Mouse (Mus musculus): ENCODE results near the gene Coq2.

The Coq2 gene

GRCm38 (mm10) chr5:100663011-100663410 is 11.9 kb downstream of the Coq2 start:
- DNase-seq (ENCODE audit: low read depth, low spot score) = no peak

- DNase-seq (ENCODE audit: low read depth, low spot score) = peak; percentile 34
Measured at GRCm38 (mm10) chr5:100658460-100658859, 16.5 kb downstream of the Coq2 start.

DNA sequence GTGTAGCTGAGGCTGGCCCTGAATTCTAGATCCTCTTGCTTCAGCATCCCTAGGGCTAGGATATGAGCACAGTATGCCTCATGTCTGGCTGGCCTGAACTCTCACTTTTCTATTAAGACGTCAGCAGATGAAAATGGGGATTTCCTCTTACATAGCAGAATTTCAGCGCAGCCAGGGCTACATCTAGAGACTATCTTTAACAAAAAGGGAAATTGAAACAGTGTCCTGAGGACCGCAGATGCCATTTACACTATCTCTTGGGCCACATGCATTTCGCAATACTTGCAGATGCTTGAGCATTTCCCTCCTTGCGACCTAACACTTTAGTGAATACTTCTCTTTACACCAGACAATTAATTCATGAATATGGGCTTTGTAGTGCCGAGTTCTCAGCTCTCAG is 18.6 kb downstream of the Coq2 start:
- DNase-seq (ENCODE audit: low read depth, low spot score) = no peak

- DNase-seq (ENCODE audit: low read depth, low spot score) = no peak
Measured at GRCm38 (mm10) chr5:100652327-100652726, 22.6 kb downstream of the Coq2 start.

GRCm38 (mm10) chr5:100651486-100651885 is 23.5 kb downstream of the Coq2 start:
- DNase-seq (ENCODE audit: low read depth, low spot score) = no peak

DNA sequence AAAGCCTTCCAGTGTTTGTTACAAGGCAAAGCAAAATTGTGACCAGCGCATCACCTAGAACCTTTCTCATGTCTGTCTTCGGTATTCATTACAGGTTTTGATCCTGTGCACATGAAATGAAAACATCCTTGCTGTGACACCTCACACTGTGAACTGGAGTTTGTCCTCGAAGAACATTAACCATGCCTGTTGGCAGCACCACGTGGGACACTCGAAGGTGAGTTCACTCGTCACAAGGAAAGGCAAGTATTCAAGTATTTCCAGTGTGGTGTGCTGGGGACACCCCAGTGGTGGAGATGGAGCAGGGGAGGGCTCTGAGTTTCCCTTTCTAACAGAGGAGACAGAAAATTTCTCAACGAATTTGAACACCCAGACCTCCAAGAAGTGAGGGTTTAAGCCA is 24.0 kb downstream of the Coq2 start:
- no peak for DNase-seq (ENCODE audit: low read depth, low spot score)

GRCm38 (mm10) chr5:100648546-100648945 is 26.4 kb downstream of the Coq2 start:
- no peak for DNase-seq (ENCODE audit: low read depth, low spot score)

- DNase-seq (ENCODE audit: low read depth, low spot score) = no peak
Measured at GRCm38 (mm10) chr5:100648046-100648445, 26.9 kb downstream of the Coq2 start.

DNA sequence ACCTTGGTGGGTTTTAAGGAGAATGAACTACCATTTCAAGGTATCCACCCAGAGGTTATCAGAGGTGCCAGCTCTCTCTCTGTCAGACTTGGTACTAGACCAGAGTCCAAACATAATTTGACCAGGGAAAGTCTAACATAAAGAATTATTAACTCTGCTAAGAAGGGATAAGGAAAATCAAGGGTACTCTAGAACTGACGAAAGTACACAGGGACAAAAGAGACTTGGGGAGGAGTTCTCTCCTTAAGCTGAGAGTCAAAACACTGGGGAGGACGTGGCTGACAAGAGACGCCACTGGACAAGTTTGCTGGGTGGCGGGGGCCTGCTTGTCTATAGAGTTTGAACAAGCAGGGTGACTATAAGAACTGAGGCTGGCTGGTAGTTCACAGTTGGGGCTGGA is 28.4 kb downstream of the Coq2 start:
- no peak for DNase-seq (ENCODE audit: low read depth, low spot score)

- DNase-seq (ENCODE audit: low read depth, low spot score) = peak; percentile 21
Measured at GRCm38 (mm10) chr5:100643991-100644535, 30.9 kb downstream of the Coq2 start.

DNA sequence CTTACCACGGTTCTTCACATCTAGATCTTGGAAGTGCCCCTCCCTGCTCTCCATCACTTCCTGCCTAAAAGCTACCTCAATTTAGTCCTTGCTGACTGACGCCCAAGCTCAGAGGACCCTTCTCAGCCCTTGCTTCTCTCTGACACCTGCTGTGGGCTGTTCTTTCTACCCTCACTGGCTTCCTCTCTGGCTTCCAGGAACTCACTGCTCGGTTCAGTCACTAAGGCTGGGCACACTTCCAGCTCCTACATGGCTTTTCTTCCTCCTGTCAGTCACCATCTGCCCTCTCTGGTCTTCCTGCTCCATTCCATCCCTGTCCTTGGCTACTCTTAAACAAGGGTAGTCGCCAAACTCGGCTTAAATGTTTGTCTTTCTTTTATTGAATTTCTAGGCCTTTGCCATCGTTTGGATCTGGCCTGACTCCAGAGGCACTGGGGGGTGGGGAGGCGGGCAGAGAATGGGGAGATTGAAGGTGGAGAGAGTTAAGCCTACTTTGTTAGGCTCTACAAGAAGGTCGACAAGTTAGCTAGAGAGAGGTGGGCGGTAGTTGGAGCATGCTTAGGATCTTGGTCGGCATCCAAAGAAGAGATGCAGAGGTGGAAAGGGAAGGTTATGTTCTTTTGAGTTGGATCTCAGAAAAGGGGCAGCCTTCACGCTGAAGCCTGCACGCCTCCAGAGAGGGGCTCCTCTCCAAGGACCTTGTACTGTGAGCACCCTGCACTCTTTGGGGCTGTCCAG is 31.5 kb downstream of the Coq2 start:
- DNase-seq (ENCODE audit: low read depth, low spot score) = peak; percentile 55

GRCm38 (mm10) chr5:100642316-100642715 is 32.6 kb downstream of the Coq2 start:
- no peak for DNase-seq (ENCODE audit: low read depth, low spot score)

DNA sequence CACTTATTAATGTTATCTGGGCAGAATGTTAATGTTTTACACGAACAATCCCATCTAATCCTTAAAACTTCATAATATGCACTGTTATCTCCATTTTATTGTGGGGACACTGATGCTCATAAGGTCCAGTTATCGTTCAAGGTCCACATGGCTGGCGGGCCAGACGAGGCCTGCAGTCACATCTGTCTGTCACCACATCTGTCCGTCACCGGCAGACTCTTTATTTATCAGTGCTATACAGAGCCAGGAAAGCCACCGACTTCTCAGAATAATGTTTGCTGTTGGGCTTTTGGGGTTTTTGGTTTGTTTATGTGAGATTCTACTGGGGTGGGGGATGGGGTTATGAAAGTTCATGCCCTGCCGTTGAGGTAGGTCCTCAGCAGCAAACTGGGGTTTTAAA is 36.5 kb downstream of the Coq2 start:
- DNase-seq (ENCODE audit: low read depth, low spot score) = no peak

DNA sequence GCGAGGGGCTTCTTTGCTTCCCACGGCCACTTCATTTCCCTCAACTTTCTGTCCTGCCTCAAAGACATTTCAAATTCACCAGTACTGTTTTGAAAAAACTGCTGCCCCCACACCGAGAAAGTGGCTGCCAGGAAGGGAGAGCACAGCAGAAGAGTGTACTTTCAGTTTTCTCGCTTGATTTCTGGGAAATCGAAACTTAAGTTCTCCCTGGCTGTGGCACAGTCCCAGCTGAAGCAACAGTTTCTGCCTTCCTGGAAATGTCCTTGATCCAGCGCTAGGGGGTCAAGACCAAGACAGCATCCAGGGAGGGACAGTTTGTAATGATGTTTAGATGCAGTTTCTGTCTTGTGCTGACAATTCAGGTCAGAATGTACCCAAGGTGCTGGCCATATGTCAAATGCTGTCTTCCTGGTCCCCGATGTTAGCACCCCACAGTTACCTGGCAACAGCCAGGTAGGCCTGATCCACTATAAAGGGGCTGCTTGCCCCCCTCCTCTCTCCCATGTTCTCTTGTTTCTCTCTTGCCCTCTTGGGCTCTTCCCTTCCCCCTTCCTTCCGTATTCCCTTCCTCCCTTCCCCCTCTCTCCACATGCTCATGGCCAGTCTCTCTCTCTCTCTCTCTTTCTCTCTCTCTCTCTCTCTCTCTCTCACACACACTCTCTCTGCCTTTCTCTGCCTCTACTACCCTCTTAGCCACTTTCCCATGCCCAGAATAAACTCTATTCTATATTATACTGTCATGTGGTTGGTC is 38.0 kb downstream of the Coq2 start:
- no peak for DNase-seq (ENCODE audit: low read depth, low spot score)

GRCm38 (mm10) chr5:100635908-100636307 is 39.0 kb downstream of the Coq2 start:
- DNase-seq (ENCODE audit: low read depth, low spot score) = no peak

DNA sequence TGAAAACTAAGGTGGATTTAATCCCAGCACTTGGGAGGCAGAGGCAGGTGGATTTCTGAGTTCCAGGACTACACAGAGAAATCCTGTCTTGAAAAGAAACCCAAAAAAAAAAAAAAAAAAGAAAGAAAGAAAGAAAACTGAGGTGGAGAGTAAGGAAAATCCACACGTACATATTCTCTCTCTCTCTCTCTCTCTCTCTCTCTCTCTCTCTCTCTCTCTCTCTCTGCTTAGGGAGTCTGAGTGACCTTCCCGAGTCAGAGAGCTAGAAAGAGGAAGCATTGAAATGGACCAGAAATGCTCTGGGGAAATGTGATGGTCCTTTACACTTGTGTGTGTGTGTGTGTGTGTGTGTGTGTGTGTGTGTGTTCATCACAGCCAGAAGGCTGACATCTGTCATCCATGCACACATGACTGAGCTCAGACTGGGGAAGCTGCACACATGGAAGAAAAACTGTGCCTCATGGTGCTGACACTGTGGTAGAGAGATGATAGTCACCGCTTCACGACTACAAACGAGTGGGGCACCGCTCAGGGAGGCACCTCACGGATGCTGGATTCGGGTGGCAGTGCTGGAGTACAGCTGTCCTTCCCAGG is 40.0 kb downstream of the Coq2 start:
- no peak for DNase-seq (ENCODE audit: low read depth, low spot score)

DNA sequence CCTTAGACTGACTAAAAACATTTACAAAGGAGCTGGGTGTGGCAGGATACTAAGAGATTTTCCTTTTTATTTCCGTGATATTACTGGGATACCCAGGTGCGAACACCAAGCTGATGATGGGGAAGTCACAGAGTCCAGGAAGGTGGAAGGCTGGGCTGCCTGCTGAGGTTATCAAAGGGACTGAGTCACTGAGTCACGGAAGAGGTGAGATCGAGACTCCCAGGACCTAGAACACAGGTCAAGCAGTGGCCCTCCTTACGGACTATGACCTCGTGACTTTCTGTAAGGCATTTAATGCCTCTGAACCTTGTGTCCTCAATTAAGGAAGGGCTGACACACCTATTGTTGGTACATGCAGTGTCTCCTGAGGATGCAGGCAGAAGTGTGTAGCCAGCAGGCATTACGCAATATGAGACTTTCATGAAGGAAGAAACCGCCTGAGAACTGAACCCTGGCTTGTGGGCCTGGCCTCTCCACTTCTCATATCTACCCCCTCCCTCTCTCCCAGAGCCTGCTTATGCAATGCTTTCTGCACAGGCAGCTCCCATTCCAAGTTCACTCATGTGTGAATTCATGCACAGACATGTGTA is 42.3 kb downstream of the Coq2 start:
- no peak for DNase-seq (ENCODE audit: low read depth, low spot score)

DNA sequence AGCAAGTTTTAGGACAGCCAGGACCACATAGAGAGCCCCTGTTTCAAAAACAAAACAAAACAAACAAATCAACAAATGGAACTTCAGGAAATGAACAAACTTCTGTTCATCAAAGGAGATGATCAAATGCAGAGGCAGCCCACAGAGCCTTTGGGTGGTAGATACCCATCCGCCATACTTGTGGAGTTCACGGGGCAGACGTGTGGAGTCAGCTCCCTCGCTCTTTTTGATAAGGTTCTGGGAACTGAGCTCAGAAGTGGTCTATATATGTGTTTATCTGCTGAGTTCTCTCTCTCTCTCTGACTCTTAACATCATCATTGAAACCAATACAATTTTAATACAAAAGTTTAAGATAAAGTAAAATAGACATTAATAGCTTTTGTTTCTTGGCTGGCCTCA is 46.1 kb downstream of the Coq2 start:
- no peak for DNase-seq (ENCODE audit: low read depth, low spot score)

DNA sequence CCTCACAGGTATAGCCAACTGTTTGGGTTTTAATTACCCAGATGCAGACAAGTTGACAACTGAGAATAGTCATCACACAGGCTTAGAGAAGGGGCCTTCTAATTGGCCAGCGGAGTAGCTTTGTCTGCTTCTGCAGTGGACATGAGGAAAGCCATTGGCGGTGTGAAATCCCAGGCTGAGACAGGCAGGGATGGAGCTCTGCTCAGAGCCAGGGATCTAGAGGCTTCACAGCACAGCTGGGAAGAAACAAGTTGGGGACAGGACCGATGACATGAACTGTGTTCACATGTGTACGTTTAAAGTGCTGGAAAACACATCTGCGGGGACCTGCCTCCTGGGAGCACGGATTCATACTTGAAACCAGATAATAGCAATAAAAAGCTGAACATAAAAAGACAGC is 48.4 kb downstream of the Coq2 start:
- no peak for DNase-seq (ENCODE audit: low read depth, low spot score)

- DNase-seq (ENCODE audit: low read depth, low spot score) = no peak
Measured at GRCm38 (mm10) chr5:100624743-100625360, 50.1 kb downstream of the Coq2 start.

DNA sequence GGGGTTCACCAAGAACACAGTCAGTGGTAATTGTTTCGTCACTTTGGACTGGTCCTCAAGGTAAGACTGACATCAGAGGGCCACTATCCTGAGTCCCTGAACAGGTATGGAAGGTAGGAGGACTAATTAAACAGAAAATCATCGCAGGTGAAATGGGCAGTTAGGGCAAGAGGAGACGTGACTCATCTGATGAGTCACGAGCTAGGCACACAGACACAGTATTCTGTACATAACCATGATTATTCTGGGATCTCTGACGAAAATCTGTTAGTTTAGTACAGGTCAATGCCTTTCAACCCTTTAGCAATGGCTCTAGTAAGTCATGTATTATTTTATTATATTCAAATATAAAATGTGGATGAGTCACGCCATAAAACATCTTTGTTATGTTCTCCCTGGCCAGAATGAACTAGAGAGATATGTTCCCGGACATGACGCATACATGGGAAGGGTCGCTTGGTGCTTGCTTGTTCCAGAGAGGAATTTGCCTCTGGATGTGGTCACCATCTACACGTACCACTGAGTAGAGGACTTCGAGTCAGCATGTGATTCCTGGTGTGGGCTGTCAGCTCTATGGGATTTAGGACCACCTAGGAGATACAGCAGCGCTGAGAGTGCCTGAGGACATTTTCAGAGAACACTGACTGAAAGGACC is 52.3 kb downstream of the Coq2 start:
- DNase-seq (ENCODE audit: low read depth, low spot score) = no peak

All from telencephalon, adult 2 months (tissue).